Mouse (Mus musculus): ENCODE measurements around the gene Lst1.

Gene Lst1

GRCm38 (mm10) chr17:35209785-35210535 is 21.7 kb upstream of the Lst1 start:
- DNase-seq (ENCODE audit: low spot score), result no peak

GRCm38 (mm10) chr17:35205380-35205769 is 17.1 kb upstream of the Lst1 start:
- no peak for DNase-seq (ENCODE audit: low spot score)

GRCm38 (mm10) chr17:35204494-35205379 is 16.5 kb upstream of the Lst1 start, which contains the start of gene Lta:
Gene Lta (minus strand): TSS chr17:35205351.
- no peak for DNase-seq (ENCODE audit: low spot score)

GRCm38 (mm10) chr17:35202442-35202841 is 14.2 kb upstream of the Lst1 start:
- DNase-seq (ENCODE audit: low spot score), result no peak

GRCm38 (mm10) chr17:35201787-35202186 is 13.5 kb upstream of the Lst1 start, which contains the start of gene Tnf:
Gene Tnf (minus strand): TSS chr17:35202007.
- DNase-seq (ENCODE audit: low spot score), result peak; percentile 35

GRCm38 (mm10) chr17:35201128-35201527 is 12.9 kb upstream of the Lst1 start:
- no peak for DNase-seq (ENCODE audit: low spot score)

GRCm38 (mm10) chr17:35200398-35200797 is 12.2 kb upstream of the Lst1 start:
- no peak for DNase-seq (ENCODE audit: low spot score)

GRCm38 (mm10) chr17:35198946-35199345 is 10.7 kb upstream of the Lst1 start:
- no peak for DNase-seq (ENCODE audit: low spot score)

- DNase-seq (ENCODE audit: low spot score), result no peak
Measured at GRCm38 (mm10) chr17:35198029-35198428, 9.8 kb upstream of the Lst1 start.

- no peak for DNase-seq (ENCODE audit: low spot score)
Measured at GRCm38 (mm10) chr17:35197126-35197525, 8.9 kb upstream of the Lst1 start.

GRCm38 (mm10) chr17:35196321-35196641 is 8.0 kb upstream of the Lst1 start:
- DNase-seq (ENCODE audit: low spot score), result no peak

GRCm38 (mm10) chr17:35195631-35196320 is 7.5 kb upstream of the Lst1 start:
- DNase-seq (ENCODE audit: low spot score), result peak; percentile 80

- DNase-seq (ENCODE audit: low spot score), result no peak
Measured at GRCm38 (mm10) chr17:35194844-35195630, 6.8 kb upstream of the Lst1 start.

- DNase-seq (ENCODE audit: low spot score), result no peak
Measured at GRCm38 (mm10) chr17:35193881-35194843, 5.9 kb upstream of the Lst1 start, which contains the start of gene Ltb. Gene Ltb (plus strand): TSS chr17:35194439.

GRCm38 (mm10) chr17:35192924-35193323 is 4.7 kb upstream of the Lst1 start:
- no peak for DNase-seq (ENCODE audit: low spot score)

GRCm38 (mm10) chr17:35191723-35192122 is 3.5 kb upstream of the Lst1 start:
- no peak for DNase-seq (ENCODE audit: low spot score)

- no peak for DNase-seq (ENCODE audit: low spot score)
Measured at GRCm38 (mm10) chr17:35190096-35190495, 1.9 kb upstream of the Lst1 start.

GRCm38 (mm10) chr17:35189186-35189585 is 947 bp upstream of the Lst1 start:
- DNase-seq (ENCODE audit: low spot score), result no peak

- DNase-seq (ENCODE audit: low spot score), result no peak
Measured at GRCm38 (mm10) chr17:35187345-35187744, 894 bp downstream of the Lst1 start.

- no peak for DNase-seq (ENCODE audit: low spot score)
Measured at GRCm38 (mm10) chr17:35186681-35187080, 1.6 kb downstream of the Lst1 start.

Data from layer of hippocampus, adult 11-12 months (tissue).